Mouse (Mus musculus) embryonic facial prominence, embryonic 14.5 days (tissue): Measurements from ENCODE around the gene Ttc39b. TPM values are rescaled to one million over a fixed set of nuclear protein-coding genes. Genes with fewer than 3 reads are reported as not detected.

ENCODE experiments used
- ATAC-seq: fragments of 200-750 bp; cut with Nextera tagmentation; 2 replicates; pipeline ENCODE4 v1.8.0; 2017; ENCODE audit warnings: low read depth, moderate number of reproducible peaks, moderate TSS enrichment
- DNase-seq: peaks from one replicate; pipeline ENCODE4 v3.0.0-alpha.2; 2015; ENCODE audit warnings: low spot score
- H3K27ac ChIP-seq: fragments of 300-500 bp; sonication (generic); replicated peaks from 2 replicates; pipeline ENCODE4 v1.5.1; 2014; ENCODE audit warnings: low read depth, mild to moderate bottlenecking, low read length, moderate library complexity
- H3K27me3 ChIP-seq: fragments of 300-500 bp; sonication (generic); replicated peaks from 2 replicates; pipeline ENCODE4 v1.6.1; 2014; ENCODE audit warnings: low read length; ENCODE audit not compliant: control insufficient read depth, insufficient read depth
- H3K36me3 ChIP-seq: fragments of 300-500 bp; sonication (generic); 2 replicates; pipeline ENCODE4 v1.6.1; 2014; ENCODE audit warnings: low read length, mixed read lengths; ENCODE audit not compliant: control insufficient read depth, insufficient read depth
- H3K4me1 ChIP-seq: fragments of 300-500 bp; sonication (generic); 2 replicates; pipeline ENCODE4 v1.6.1; 2014; ENCODE audit warnings: antibody characterized with exemption, low read length; ENCODE audit not compliant: control insufficient read depth, insufficient read depth
- H3K4me2 ChIP-seq: fragments of 300-500 bp; sonication (generic); 2 replicates; pipeline ENCODE4 v1.6.1; 2014; ENCODE audit warnings: low read depth, mild to moderate bottlenecking, low read length, moderate library complexity, mixed read lengths
- H3K4me3 ChIP-seq: fragments of 300-500 bp; sonication (generic); 2 replicates; pipeline ENCODE4 v1.5.1; 2014; ENCODE audit warnings: low read depth, mild to moderate bottlenecking, low read length
- H3K9ac ChIP-seq: fragments of 300-500 bp; sonication (generic); 2 replicates; pipeline ENCODE4 v1.6.1; 2014; ENCODE audit warnings: low read depth, mild to moderate bottlenecking, low read length, moderate library complexity, mixed read lengths
- H3K9me3 ChIP-seq: fragments of 300-500 bp; sonication (generic); 2 replicates; pipeline ENCODE4 v1.6.1; 2016; ENCODE audit warnings: low read length; ENCODE audit not compliant: control insufficient read depth
- WGBS: fragments of 180-500 bp; shearing (Covaris S2); extraction: QIAGEN DNeasy Blood & Tissue Kit; methylation state at CpG from one replicate; pipeline ENCODE4 v1.1.7; 2014; 5-methylcytosine and 5-hydroxymethylcytosine counted together
- polyA plus RNA-seq: library from polyadenylated mRNA; unstranded; fragments of >200 nt; fragmentation: Nextera tagmentation; extraction: Ambion mirVana; gene quantifications from 2 replicates; pipeline ENCODE4 v1.2.1, GENCODE M21; 2014

The Ttc39b gene
- polyA plus RNA-seq, 1 experiment from 2014 or later, result 5.5 TPM

DNA sequence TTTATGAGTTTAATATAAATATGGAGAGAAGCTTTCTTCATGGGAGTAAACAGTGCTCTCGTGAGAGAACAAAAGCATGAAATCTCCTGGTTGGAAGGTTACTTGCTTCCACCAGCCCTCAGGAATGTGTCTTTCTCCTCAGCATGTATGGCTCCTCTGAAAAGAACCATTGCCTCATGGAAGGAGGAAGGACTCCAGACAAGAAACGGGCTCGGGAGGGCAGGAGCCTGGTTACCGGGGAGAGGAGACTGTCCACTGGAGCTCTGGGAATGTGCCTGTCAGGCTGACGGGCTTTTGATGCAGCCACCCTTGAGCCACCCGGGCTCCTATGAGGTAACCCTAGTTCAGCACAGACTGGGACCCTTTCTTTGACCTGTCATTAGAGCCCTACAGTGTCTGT, 137.6 kb downstream of the Ttc39b start:
- no peak for DNase-seq
- H3K36me3 ChIP-seq, result no peaks in the 10 kb centered on the region
- WGBS, result 35% methylated on average over 6 of the region's 6 CpGs

GRCm38 (mm10) chr4:83183288-83183930, 140.6 kb downstream of the Ttc39b start:
- no peak overlapping the region for H3K4me3 ChIP-seq
- H3K4me1 ChIP-seq, result peaks cover 5% of the 10 kb centered on the region; the same call in 1 of the 2 replicates
- H3K27ac ChIP-seq, result no peak overlapping the region
- no peak overlapping the region for H3K4me2 ChIP-seq
- peak; percentile 79 for ATAC-seq
- 32% methylated on average over 9 of the region's 9 CpGs for WGBS
- H3K27me3 ChIP-seq, result no peaks in the 10 kb centered on the region
- H3K9ac ChIP-seq, result no peak overlapping the region
- no peaks in the 10 kb centered on the region for H3K9me3 ChIP-seq
- no peaks in the 10 kb centered on the region for H3K36me3 ChIP-seq
- peak; percentile 93 for DNase-seq

More for the DNA sequence above, 137.6 kb downstream of the Ttc39b start:
- Histone ChIP-seq H3K4me2 (no peak overlapping the region), H3K27me3 (no peaks in the 10 kb centered on the region), H3K4me1 (peaks cover 5% of the 10 kb centered on the region; the same call in 1 of the 2 replicates), H3K9ac (no peak overlapping the region), H3K4me3 (no peak overlapping the region), H3K27ac (no peak overlapping the region), H3K9me3 (no peaks in the 10 kb centered on the region)
- ATAC-seq, result no peak

- no peak overlapping the region for H3K4me2 ChIP-seq
- WGBS, result 38% methylated on average over 8 of the region's 8 CpGs
- H3K4me1 ChIP-seq, result peaks cover 5% of the 10 kb centered on the region; the same call in 1 of the 2 replicates
- H3K9me3 ChIP-seq, result no peaks in the 10 kb centered on the region
- ATAC-seq, result no peak; the same call in 1 of the 2 replicates
- peak; percentile 56 for DNase-seq
- H3K27ac ChIP-seq, result no peak overlapping the region
- H3K36me3 ChIP-seq, result no peaks in the 10 kb centered on the region
- no peak overlapping the region for H3K4me3 ChIP-seq
- H3K9ac ChIP-seq, result no peak overlapping the region
- H3K27me3 ChIP-seq, result no peaks in the 10 kb centered on the region
Measured at GRCm38 (mm10) chr4:83182178-83183068, 141.6 kb downstream of the Ttc39b start.

DNA sequence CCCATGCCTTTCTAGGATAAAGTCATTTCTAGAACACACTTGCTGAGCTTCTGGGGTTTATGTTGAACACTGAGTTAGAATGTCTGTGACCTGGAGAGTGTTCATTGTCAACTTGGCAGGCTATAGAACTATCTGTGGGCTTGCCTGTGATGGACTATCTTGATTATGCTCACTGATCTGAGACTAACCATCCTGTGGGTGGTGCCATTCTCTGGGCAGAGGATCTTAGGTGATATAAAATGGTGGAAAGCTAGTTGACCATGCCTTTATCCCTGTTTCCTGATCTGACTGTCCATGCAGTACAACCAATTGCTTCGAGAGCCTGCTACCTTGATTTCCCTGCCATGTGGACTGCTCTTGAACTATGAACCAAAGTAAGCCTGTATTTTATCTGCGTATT, 146.6 kb downstream of the Ttc39b start:
- H3K4me1 ChIP-seq, result peaks cover 4% of the 10 kb centered on the region; the same call in 1 of the 2 replicates
- ATAC-seq, result no peak
- 89% methylated on average over 2 of the region's 2 CpGs for WGBS
- no peak overlapping the region for H3K4me2 ChIP-seq
- H3K9ac ChIP-seq, result no peak overlapping the region
- no peak overlapping the region for H3K27ac ChIP-seq
- no peaks in the 10 kb centered on the region for H3K27me3 ChIP-seq
- DNase-seq, result no peak
- H3K36me3 ChIP-seq, result no peaks in the 10 kb centered on the region
- H3K9me3 ChIP-seq, result no peaks in the 10 kb centered on the region
- H3K4me3 ChIP-seq, result no peak overlapping the region

DNA sequence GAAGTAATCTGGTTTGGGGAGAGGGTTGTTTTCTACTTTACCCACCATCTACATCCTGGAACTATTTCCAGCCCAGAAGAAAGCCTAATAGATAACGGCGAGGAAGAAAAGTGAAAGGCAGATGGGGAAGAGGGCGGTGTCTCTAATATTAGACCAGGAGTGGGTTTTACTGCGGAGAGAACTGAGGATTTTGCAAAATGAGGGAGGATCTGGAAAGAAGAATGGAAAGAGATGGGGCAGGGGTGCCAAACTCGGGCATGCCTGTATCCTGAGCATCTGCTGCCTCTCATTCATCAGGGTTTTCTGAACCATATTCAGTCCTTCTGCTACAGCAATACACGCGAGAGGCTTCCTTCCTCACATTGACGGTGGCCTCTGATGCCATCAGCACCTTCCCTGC, 149.1 kb downstream of the Ttc39b start:
- Histone ChIP-seq H3K27me3 (no peaks in the 10 kb centered on the region), H3K27ac (no peak overlapping the region), H3K9me3 (no peaks in the 10 kb centered on the region), H3K4me2 (no peak overlapping the region), H3K36me3 (no peaks in the 10 kb centered on the region), H3K4me3 (no peak overlapping the region), H3K9ac (no peak overlapping the region), H3K4me1 (0 out of 2 replicates have a peak, but pooled peaks cover 7% of the 10 kb centered on the region)
- ATAC-seq (no peak), DNase-seq (no peak)
- 81% methylated on average over 8 of the region's 8 CpGs for WGBS

- Histone ChIP-seq H3K4me3 (no peak overlapping the region), H3K9ac (no peak overlapping the region), H3K9me3 (no peaks in the 10 kb centered on the region), H3K27me3 (no peaks in the 10 kb centered on the region), H3K4me2 (no peak overlapping the region), H3K27ac (peak overlapping the region; percentile 29; the same call in 1 of the 2 replicates), H3K4me1 (0 out of 2 replicates have a peak, but pooled peaks cover 7% of the 10 kb centered on the region), H3K36me3 (no peaks in the 10 kb centered on the region)
- ATAC-seq, result peak; percentile 76
- WGBS, result 25% methylated on average over 3 of the region's 3 CpGs
- DNase-seq, result peak; percentile 86
Measured at GRCm38 (mm10) chr4:83172278-83172677, 151.8 kb downstream of the Ttc39b start.

- ATAC-seq (no peak), DNase-seq (no peak)
- Histone ChIP-seq H3K9me3 (no peaks in the 10 kb centered on the region), H3K27me3 (no peaks in the 10 kb centered on the region), H3K4me3 (no peak overlapping the region), H3K27ac (0 out of 2 replicates have a peak overlapping the region, but pooled peaks have one; percentile 30), H3K4me1 (0 out of 2 replicates have a peak, but pooled peaks cover 11% of the 10 kb centered on the region), H3K9ac (no peak overlapping the region), H3K4me2 (no peak overlapping the region), H3K36me3 (no peaks in the 10 kb centered on the region)
- 46% methylated on average over 9 of the region's 9 CpGs for WGBS
Measured at GRCm38 (mm10) chr4:83170741-83171140, 153.3 kb downstream of the Ttc39b start.
